Mouse (Mus musculus): ENCODE measurements at regions not wholly inside any gene's neighbourhood (a gene's known extent, or its start where the extent isn't known, plus 50 kb on each side); places are given as distances from the start of the nearest gene placed in this dataset.

- no peak overlapping the region for H3K4me3 ChIP-seq (replicated peaks; ENCODE audit: low read length)
- no peaks in the 10 kb centered on the region for H3K36me3 ChIP-seq (ENCODE audit: insufficient read depth, low read length)
- H3K4me1 ChIP-seq (replicated peaks; ENCODE audit: low read depth, low read length) = no peaks in the 10 kb centered on the region
- TF ChIP-seq POU5F1 (IDR thresholded peaks at IDR 0.05; ENCODE audit: borderline replicate concordance, low read length) (no peak), NANOG (IDR thresholded peaks at IDR 0.05; ENCODE audit: borderline replicate concordance, low read length) (no peak), CTCF (conservative IDR thresholded peaks at IDR 0.05; ENCODE audit: low read length) (no peak)
- no peaks in the 10 kb centered on the region for H3K27me3 ChIP-seq (ENCODE audit: insufficient read depth, low read length)
- no peaks in the 10 kb centered on the region for H3K9me3 ChIP-seq (ENCODE audit: low read length)
Measured at GRCm38 (mm10) chr7:117269263-117269897, 111.4 kb upstream of the Xylt1 start.

- no peak overlapping the region for H3K4me3 ChIP-seq (replicated peaks; ENCODE audit: low read length)
- H3K36me3 ChIP-seq (ENCODE audit: insufficient read depth, low read length) = no peaks in the 10 kb centered on the region
- no peaks in the 10 kb centered on the region for H3K27me3 ChIP-seq (ENCODE audit: insufficient read depth, low read length)
- TF ChIP-seq NANOG (IDR thresholded peaks at IDR 0.05; ENCODE audit: borderline replicate concordance, low read length) = no peak
- TF ChIP-seq CTCF (conservative IDR thresholded peaks at IDR 0.05; ENCODE audit: low read length) = no peak
- no peak for TF ChIP-seq POU5F1 (IDR thresholded peaks at IDR 0.05; ENCODE audit: borderline replicate concordance, low read length)
- 0 out of 2 replicates have a peak, but pooled peaks cover 3% of the 10 kb centered on the region for H3K9me3 ChIP-seq (ENCODE audit: low read length)
- no peaks in the 10 kb centered on the region for H3K4me1 ChIP-seq (replicated peaks; ENCODE audit: low read depth, low read length)
Measured at GRCm38 (mm10) chr7:117278388-117278961, 102.3 kb upstream of the Xylt1 start.

- Histone ChIP-seq H3K9me3 (ENCODE audit: low read length) (0 out of 2 replicates have a peak, but pooled peaks cover 3% of the 10 kb centered on the region), H3K36me3 (ENCODE audit: insufficient read depth, low read length) (no peaks in the 10 kb centered on the region)
- TF ChIP-seq POU5F1 (IDR thresholded peaks at IDR 0.05; ENCODE audit: borderline replicate concordance, low read length) = no peak
- no peak for TF ChIP-seq CTCF (conservative IDR thresholded peaks at IDR 0.05; ENCODE audit: low read length)
- TF ChIP-seq NANOG (IDR thresholded peaks at IDR 0.05; ENCODE audit: borderline replicate concordance, low read length) = no peak
Measured at GRCm38 (mm10) chr7:117282194-117282593, 98.6 kb upstream of the Xylt1 start.

GRCm38 (mm10) chr7:117285206-117285605 lies 95.6 kb upstream of the Xylt1 start:
- Histone ChIP-seq H3K27me3 (ENCODE audit: insufficient read depth, low read length) (no peaks in the 10 kb centered on the region), H3K4me1 (replicated peaks; ENCODE audit: low read depth, low read length) (no peaks in the 10 kb centered on the region), H3K4me3 (replicated peaks; ENCODE audit: low read length) (no peak overlapping the region), H3K9me3 (ENCODE audit: low read length) (0 out of 2 replicates have a peak, but pooled peaks cover 3% of the 10 kb centered on the region), H3K36me3 (ENCODE audit: insufficient read depth, low read length) (no peaks in the 10 kb centered on the region)
- no peak for TF ChIP-seq NANOG (IDR thresholded peaks at IDR 0.05; ENCODE audit: borderline replicate concordance, low read length)
- no peak for TF ChIP-seq POU5F1 (IDR thresholded peaks at IDR 0.05; ENCODE audit: borderline replicate concordance, low read length)
- TF ChIP-seq CTCF (conservative IDR thresholded peaks at IDR 0.05; ENCODE audit: low read length) = no peak

More at GRCm38 (mm10) chr7:117282194-117282593, 98.6 kb upstream of the Xylt1 start:
- no peaks in the 10 kb centered on the region for H3K4me1 ChIP-seq (replicated peaks; ENCODE audit: low read depth, low read length)
- H3K4me3 ChIP-seq (replicated peaks; ENCODE audit: low read length) = no peak overlapping the region
- no peaks in the 10 kb centered on the region for H3K27me3 ChIP-seq (ENCODE audit: insufficient read depth, low read length)

- 0 out of 2 replicates have a peak, but pooled peaks cover 3% of the 10 kb centered on the region for H3K9me3 ChIP-seq (ENCODE audit: low read length)
- TF ChIP-seq CTCF (conservative IDR thresholded peaks at IDR 0.05; ENCODE audit: low read length) (no peak), NANOG (IDR thresholded peaks at IDR 0.05; ENCODE audit: borderline replicate concordance, low read length) (no peak), POU5F1 (IDR thresholded peaks at IDR 0.05; ENCODE audit: borderline replicate concordance, low read length) (no peak)
- no peaks in the 10 kb centered on the region for H3K36me3 ChIP-seq (ENCODE audit: insufficient read depth, low read length)
- no peak overlapping the region for H3K4me3 ChIP-seq (replicated peaks; ENCODE audit: low read length)
- H3K4me1 ChIP-seq (replicated peaks; ENCODE audit: low read depth, low read length) = no peaks in the 10 kb centered on the region
- H3K27me3 ChIP-seq (ENCODE audit: insufficient read depth, low read length) = no peaks in the 10 kb centered on the region
Measured at GRCm38 (mm10) chr7:117285985-117286384, 94.8 kb upstream of the Xylt1 start.

GRCm38 (mm10) chr7:117303705-117304104 lies 77.1 kb upstream of the Xylt1 start:
- H3K4me3 ChIP-seq (replicated peaks; ENCODE audit: low read length) = no peak overlapping the region
- no peaks in the 10 kb centered on the region for H3K27me3 ChIP-seq (ENCODE audit: insufficient read depth, low read length)
- no peaks in the 10 kb centered on the region for H3K36me3 ChIP-seq (ENCODE audit: insufficient read depth, low read length)
- H3K4me1 ChIP-seq (replicated peaks; ENCODE audit: low read depth, low read length) = no peaks in the 10 kb centered on the region
- no peak for TF ChIP-seq NANOG (IDR thresholded peaks at IDR 0.05; ENCODE audit: borderline replicate concordance, low read length)
- TF ChIP-seq CTCF (conservative IDR thresholded peaks at IDR 0.05; ENCODE audit: low read length) = 0 out of 2 replicates have a peak, but pooled peaks have one; percentile 25
- H3K9me3 ChIP-seq (ENCODE audit: low read length) = no peaks in the 10 kb centered on the region

GRCm38 (mm10) chr7:117310586-117311200 lies 70.1 kb upstream of the Xylt1 start:
- Histone ChIP-seq H3K9me3 (ENCODE audit: low read length) (no peaks in the 10 kb centered on the region), H3K4me3 (replicated peaks; ENCODE audit: low read length) (no peak overlapping the region), H3K27me3 (ENCODE audit: insufficient read depth, low read length) (no peaks in the 10 kb centered on the region), H3K4me1 (replicated peaks; ENCODE audit: low read depth, low read length) (no peaks in the 10 kb centered on the region), H3K36me3 (ENCODE audit: insufficient read depth, low read length) (no peaks in the 10 kb centered on the region)
- TF ChIP-seq CTCF (conservative IDR thresholded peaks at IDR 0.05; ENCODE audit: low read length) = no peak
- TF ChIP-seq POU5F1 (IDR thresholded peaks at IDR 0.05; ENCODE audit: borderline replicate concordance, low read length) = no peak
- no peak for TF ChIP-seq NANOG (IDR thresholded peaks at IDR 0.05; ENCODE audit: borderline replicate concordance, low read length)

- H3K27me3 ChIP-seq (ENCODE audit: insufficient read depth, low read length) = no peaks in the 10 kb centered on the region
- TF ChIP-seq POU5F1 (IDR thresholded peaks at IDR 0.05; ENCODE audit: borderline replicate concordance, low read length) (no peak), CTCF (conservative IDR thresholded peaks at IDR 0.05; ENCODE audit: low read length) (no peak), NANOG (IDR thresholded peaks at IDR 0.05; ENCODE audit: borderline replicate concordance, low read length) (no peak)
- no peaks in the 10 kb centered on the region for H3K36me3 ChIP-seq (ENCODE audit: insufficient read depth, low read length)
- H3K4me3 ChIP-seq (replicated peaks; ENCODE audit: low read length) = no peak overlapping the region
- no peaks in the 10 kb centered on the region for H3K4me1 ChIP-seq (replicated peaks; ENCODE audit: low read depth, low read length)
- no peaks in the 10 kb centered on the region for H3K9me3 ChIP-seq (ENCODE audit: low read length)
Measured at GRCm38 (mm10) chr7:117311316-117311715, 69.5 kb upstream of the Xylt1 start.

Data from E14TG2a.4 (cell line).